Mouse (Mus musculus) liver, adult 2 months (tissue): ENCODE data around the gene Olfr220.

Experiments used
- CTCF ChIP-seq: fragments of 200-500 bp; IDR thresholded peaks from 2 replicates; pipeline ENCODE4 v1.5.1; 2011; ENCODE audit warnings: low read depth, low read length, control low read depth
- POLR2A ChIP-seq: fragments of 200-500 bp; IDR thresholded peaks from 2 replicates; pipeline ENCODE4 v1.6.1; 2011; ENCODE audit warnings: low read length, control low read depth; ENCODE audit not compliant: insufficient read depth; ENCODE audit errors: extremely low read depth

DNA sequence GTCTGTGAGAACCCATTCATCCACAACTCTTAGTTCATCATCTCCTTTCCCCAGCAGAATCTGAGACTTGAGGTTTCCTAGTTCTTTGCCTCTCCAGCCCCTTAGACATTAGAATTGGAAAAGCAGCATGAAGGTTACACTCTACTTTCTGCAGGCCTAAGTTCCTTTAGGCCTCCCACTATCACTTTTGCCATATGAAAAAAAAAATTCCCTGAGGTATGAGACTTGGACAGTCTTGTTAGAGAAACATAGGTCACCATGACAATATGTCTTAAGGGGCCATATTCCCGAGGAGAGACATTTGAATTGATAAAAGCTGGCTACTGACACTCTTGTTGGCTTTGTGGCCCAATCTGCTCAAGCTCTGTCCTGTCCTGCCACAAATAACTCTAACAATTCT, 18.1 kb upstream of the Olfr220 start, which contains the start of gene Olfr414:
- TF ChIP-seq CTCF: no peak
- TF ChIP-seq POLR2A: no peak
